Mouse (Mus musculus): Measurements from ENCODE around the gene Ambra1. TPM values are rescaled to one million over a fixed set of nuclear protein-coding genes. Genes with fewer than 3 reads are reported as not detected.

The Ambra1 gene
- total RNA-seq, 1 experiment: 27.0 TPM

DNA sequence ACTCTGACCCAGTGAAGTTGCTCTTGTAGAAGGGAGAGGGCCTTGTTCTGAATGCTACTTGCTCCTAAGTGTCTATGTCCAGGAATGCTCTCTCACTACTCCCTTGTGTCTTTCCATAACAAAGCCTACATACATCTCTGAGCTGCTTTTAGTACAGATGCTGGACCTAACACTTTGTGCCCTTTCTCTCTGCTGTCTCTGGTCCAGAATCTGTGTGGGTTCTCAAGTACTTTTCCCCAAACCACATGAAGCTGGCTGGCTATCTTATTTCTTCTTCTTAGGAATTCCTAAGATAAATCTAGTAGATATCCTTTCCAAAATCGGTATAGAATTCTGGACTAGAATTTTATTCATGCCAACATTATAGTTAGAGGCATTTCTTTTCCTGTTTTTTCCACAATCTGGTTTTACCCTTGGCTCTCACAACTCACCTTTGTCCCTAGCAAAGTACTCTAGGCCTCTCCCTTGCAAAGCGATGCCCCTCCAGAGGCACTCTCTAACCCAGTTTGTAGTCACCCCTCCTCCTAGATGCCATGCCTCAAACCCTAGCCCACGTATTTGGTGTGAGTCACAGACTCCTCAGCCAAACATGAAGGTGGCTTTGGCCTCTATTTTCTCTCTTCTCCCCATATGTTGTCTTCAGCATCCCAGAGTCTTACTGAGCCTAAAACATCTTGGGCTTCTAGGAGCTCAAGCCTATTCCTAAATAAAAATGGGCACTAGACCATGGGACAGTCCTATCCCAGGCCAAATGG is 173.4 kb downstream of the Ambra1 start:
- H3K27ac ChIP-seq (ENCODE audit: insufficient read depth, low read depth, low read length, poor library complexity, severe bottlenecking): no peak overlapping the region
- no peak overlapping the region for H3K4me3 ChIP-seq (ENCODE audit: insufficient read depth in 1 of 2, low read depth in 1 of 2, low read length in 2 of 2, poor library complexity in 1 of 2, severe bottlenecking in 1 of 2)
- peaks cover 2% of the 10 kb centered on the region in 2 experiments; a peak in 2 of 4 replicates for H3K4me1 ChIP-seq (ENCODE audit: control insufficient read depth in 2 of 2, insufficient read depth in 2 of 2, low read length in 2 of 2, poor library complexity in 1 of 2)
- no peak for TF ChIP-seq CHD2 (IDR thresholded peaks at IDR 0.05; ENCODE audit: low read depth, low read length)
- TF ChIP-seq MAFK (IDR thresholded peaks at IDR 0.05; ENCODE audit: insufficient read depth, low read depth, low read length): no peak
- no peak for TF ChIP-seq ZNF384 (IDR thresholded peaks at IDR 0.05; ENCODE audit: low read depth, low read length)
- no peak for TF ChIP-seq ZC3H11A (IDR thresholded peaks at IDR 0.05; ENCODE audit: borderline replicate concordance, low read depth, low read length)
- no peak for TF ChIP-seq HCFC1 (IDR thresholded peaks at IDR 0.05; ENCODE audit: borderline replicate concordance, insufficient read depth, low read length)
- no peak overlapping the region for H3K9ac ChIP-seq (ENCODE audit: insufficient read depth, low read depth, low read length, poor library complexity, severe bottlenecking)
- in situ Hi-C loops (cut with MboI; ENCODE audit: low sequenced_read_pairs in 2 of 2, unreplicated experiment in 2 of 2): no loop called here
- peaks cover 8% of the 10 kb centered on the region; the same call in 1 of the 2 replicates for H3K36me3 ChIP-seq (ENCODE audit: control insufficient read depth, insufficient read depth, low read length, poor library complexity, severe bottlenecking)
- H3K9me3 ChIP-seq (ENCODE audit: control insufficient read depth, insufficient read depth, low read depth, low read length): no peaks in the 10 kb centered on the region
- DNase-seq (ENCODE audit: low read depth, low spot score): no peak

DNA sequence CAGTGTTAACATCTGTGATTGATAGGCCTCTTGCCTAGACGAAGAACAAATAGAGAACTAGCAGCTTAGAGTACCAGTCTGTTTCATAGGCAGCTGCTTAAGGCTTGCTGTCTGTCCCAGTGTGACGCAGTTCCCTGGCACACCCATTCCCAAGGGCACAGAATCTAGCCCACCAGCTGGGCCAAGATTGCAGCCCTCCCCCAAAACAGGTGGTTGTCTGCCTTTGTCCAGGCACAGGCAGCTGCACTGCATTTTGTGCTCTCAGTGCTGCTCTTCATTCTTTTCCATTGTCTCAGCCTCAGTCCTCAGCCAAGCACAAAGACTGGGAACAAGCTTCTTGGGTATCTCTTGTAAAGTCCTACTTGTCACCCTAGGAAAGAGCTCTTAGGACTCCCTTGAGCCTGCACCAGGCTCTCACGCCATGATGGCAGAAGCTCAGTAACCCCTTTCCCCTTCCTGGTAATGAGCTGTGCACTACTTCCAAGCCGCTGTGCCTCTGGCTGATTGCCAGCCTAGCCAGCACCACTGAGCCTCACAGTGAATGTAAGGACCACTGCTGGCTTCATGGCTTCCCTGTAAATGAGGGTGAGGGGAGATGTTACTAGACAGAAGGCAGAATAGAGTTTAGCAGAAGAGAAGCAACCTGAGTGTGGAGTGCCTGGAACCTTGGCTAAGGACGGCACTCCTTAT is 174.8 kb downstream of the Ambra1 start:
- no peak overlapping the region for H3K4me3 ChIP-seq (ENCODE audit: insufficient read depth in 1 of 2, low read depth in 1 of 2, low read length in 2 of 2, poor library complexity in 1 of 2, severe bottlenecking in 1 of 2)
- H3K27ac ChIP-seq (ENCODE audit: insufficient read depth, low read depth, low read length, poor library complexity, severe bottlenecking): no peak overlapping the region
- H3K9me3 ChIP-seq (ENCODE audit: control insufficient read depth, insufficient read depth, low read depth, low read length): no peaks in the 10 kb centered on the region
- no peak for DNase-seq (ENCODE audit: low read depth, low spot score)
- peaks cover 2% of the 10 kb centered on the region in 2 experiments; a peak in 2 of 4 replicates for H3K4me1 ChIP-seq (ENCODE audit: control insufficient read depth in 2 of 2, insufficient read depth in 2 of 2, low read length in 2 of 2, poor library complexity in 1 of 2)
- peaks cover 11% of the 10 kb centered on the region for H3K36me3 ChIP-seq (ENCODE audit: control insufficient read depth, insufficient read depth, low read length, poor library complexity, severe bottlenecking)
- TF ChIP-seq ZC3H11A (IDR thresholded peaks at IDR 0.05; ENCODE audit: borderline replicate concordance, low read depth, low read length) (no peak), CHD2 (IDR thresholded peaks at IDR 0.05; ENCODE audit: low read depth, low read length) (no peak), HCFC1 (IDR thresholded peaks at IDR 0.05; ENCODE audit: borderline replicate concordance, insufficient read depth, low read length) (no peak), ZNF384 (IDR thresholded peaks at IDR 0.05; ENCODE audit: low read depth, low read length) (no peak), MAFK (IDR thresholded peaks at IDR 0.05; ENCODE audit: insufficient read depth, low read depth, low read length) (no peak)
- no peak overlapping the region for H3K9ac ChIP-seq (ENCODE audit: insufficient read depth, low read depth, low read length, poor library complexity, severe bottlenecking)
- in situ Hi-C loops (cut with MboI; ENCODE audit: low sequenced_read_pairs in 2 of 2, unreplicated experiment in 2 of 2): no loop called here

DNA sequence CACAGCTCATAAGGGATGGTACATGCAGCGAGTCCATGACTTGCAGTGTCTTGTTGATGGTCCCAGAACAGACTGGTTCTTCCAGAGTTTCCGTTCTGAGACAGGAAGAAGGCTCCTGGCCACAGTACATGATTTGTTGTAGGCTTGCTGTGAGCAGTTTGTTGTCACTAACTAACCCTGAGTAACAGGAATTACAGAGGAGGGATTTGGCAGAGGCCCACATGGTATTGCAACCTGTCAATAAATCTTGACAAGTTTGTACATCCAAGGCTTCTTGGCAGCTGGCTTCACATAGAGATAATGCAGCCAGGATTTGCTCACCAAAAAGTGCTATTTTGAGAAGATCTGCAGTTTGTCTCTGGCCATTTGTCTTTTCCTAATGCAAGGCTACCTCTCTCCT is 176.2 kb downstream of the Ambra1 start:
- peaks cover 16% of the 10 kb centered on the region for H3K36me3 ChIP-seq (ENCODE audit: control insufficient read depth, insufficient read depth, low read length, poor library complexity, severe bottlenecking)
- no peak for TF ChIP-seq CHD2 (IDR thresholded peaks at IDR 0.05; ENCODE audit: low read depth, low read length)
- TF ChIP-seq ZC3H11A (IDR thresholded peaks at IDR 0.05; ENCODE audit: borderline replicate concordance, low read depth, low read length): no peak
- no peak for TF ChIP-seq HCFC1 (IDR thresholded peaks at IDR 0.05; ENCODE audit: borderline replicate concordance, insufficient read depth, low read length)
- TF ChIP-seq MAFK (IDR thresholded peaks at IDR 0.05; ENCODE audit: insufficient read depth, low read depth, low read length): no peak
- TF ChIP-seq ZNF384 (IDR thresholded peaks at IDR 0.05; ENCODE audit: low read depth, low read length): no peak
- no peak overlapping the region for H3K9ac ChIP-seq (ENCODE audit: insufficient read depth, low read depth, low read length, poor library complexity, severe bottlenecking)
- H3K9me3 ChIP-seq (ENCODE audit: control insufficient read depth, insufficient read depth, low read depth, low read length): no peaks in the 10 kb centered on the region
- no peak overlapping the region for H3K27ac ChIP-seq (ENCODE audit: insufficient read depth, low read depth, low read length, poor library complexity, severe bottlenecking)
- H3K4me1 ChIP-seq (ENCODE audit: control insufficient read depth in 2 of 2, insufficient read depth in 2 of 2, low read length in 2 of 2, poor library complexity in 1 of 2): peaks cover 2% of the 10 kb centered on the region in 2 experiments; a peak in 2 of 4 replicates
- in situ Hi-C loops (cut with MboI; ENCODE audit: low sequenced_read_pairs in 2 of 2, unreplicated experiment in 2 of 2): no loop called here
- H3K4me3 ChIP-seq (ENCODE audit: insufficient read depth in 1 of 2, low read depth in 1 of 2, low read length in 2 of 2, poor library complexity in 1 of 2, severe bottlenecking in 1 of 2): no peak overlapping the region
- DNase-seq (ENCODE audit: low read depth, low spot score): no peak

DNA sequence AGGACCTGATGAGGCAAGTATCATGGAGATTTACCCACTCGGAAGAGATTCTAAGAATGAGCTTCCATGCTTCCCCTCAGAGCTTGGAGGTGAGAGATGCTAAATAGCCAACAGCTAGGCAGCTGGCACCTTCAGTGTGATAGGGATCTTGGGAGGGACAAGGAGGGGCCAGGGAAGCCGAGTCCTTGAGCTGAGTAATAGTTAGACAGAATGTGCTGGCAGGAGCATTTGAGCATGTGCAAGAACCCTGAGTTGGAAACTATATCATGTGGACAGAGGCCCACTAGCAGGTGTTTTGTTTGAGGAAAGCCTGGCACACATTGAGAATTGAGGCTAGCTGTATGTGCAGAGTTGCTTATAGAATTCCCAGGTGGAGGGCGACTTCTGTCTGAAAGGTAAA is 182.7 kb downstream of the Ambra1 start:
- Histone ChIP-seq H3K9me3 (ENCODE audit: control insufficient read depth, insufficient read depth, low read depth, low read length) (no peaks in the 10 kb centered on the region), H3K27ac (ENCODE audit: insufficient read depth, low read depth, low read length, poor library complexity, severe bottlenecking) (no peak overlapping the region), H3K4me1 (ENCODE audit: control insufficient read depth in 2 of 2, insufficient read depth in 2 of 2, low read length in 2 of 2, poor library complexity in 1 of 2) (no peaks in the 10 kb centered on the region; a peak in 1 of 4 replicates), H3K9ac (ENCODE audit: insufficient read depth, low read depth, low read length, poor library complexity, severe bottlenecking) (no peak overlapping the region), H3K4me3 (ENCODE audit: insufficient read depth in 1 of 2, low read depth in 1 of 2, low read length in 2 of 2, poor library complexity in 1 of 2, severe bottlenecking in 1 of 2) (no peak overlapping the region), H3K36me3 (ENCODE audit: control insufficient read depth, insufficient read depth, low read length, poor library complexity, severe bottlenecking) (peaks cover 45% of the 10 kb centered on the region)
- in situ Hi-C loops (cut with MboI; ENCODE audit: low sequenced_read_pairs in 2 of 2, unreplicated experiment in 2 of 2): no loop called here
- no peak for TF ChIP-seq CHD2 (IDR thresholded peaks at IDR 0.05; ENCODE audit: low read depth, low read length)
- no peak for TF ChIP-seq MAFK (IDR thresholded peaks at IDR 0.05; ENCODE audit: insufficient read depth, low read depth, low read length)
- TF ChIP-seq ZNF384 (IDR thresholded peaks at IDR 0.05; ENCODE audit: low read depth, low read length): no peak
- no peak for TF ChIP-seq HCFC1 (IDR thresholded peaks at IDR 0.05; ENCODE audit: borderline replicate concordance, insufficient read depth, low read length)
- no peak for TF ChIP-seq ZC3H11A (IDR thresholded peaks at IDR 0.05; ENCODE audit: borderline replicate concordance, low read depth, low read length)
- no peak for DNase-seq (ENCODE audit: low read depth, low spot score)

All from ES-E14 (cell line).